Mouse (Mus musculus): ENCODE results near the gene Gm42906. TPM values are rescaled to one million over a fixed set of nuclear protein-coding genes. Genes with fewer than 3 reads are reported as not detected.

Gm42906 gene
- polyA plus RNA-seq, 1 experiment = not detected

DNA sequence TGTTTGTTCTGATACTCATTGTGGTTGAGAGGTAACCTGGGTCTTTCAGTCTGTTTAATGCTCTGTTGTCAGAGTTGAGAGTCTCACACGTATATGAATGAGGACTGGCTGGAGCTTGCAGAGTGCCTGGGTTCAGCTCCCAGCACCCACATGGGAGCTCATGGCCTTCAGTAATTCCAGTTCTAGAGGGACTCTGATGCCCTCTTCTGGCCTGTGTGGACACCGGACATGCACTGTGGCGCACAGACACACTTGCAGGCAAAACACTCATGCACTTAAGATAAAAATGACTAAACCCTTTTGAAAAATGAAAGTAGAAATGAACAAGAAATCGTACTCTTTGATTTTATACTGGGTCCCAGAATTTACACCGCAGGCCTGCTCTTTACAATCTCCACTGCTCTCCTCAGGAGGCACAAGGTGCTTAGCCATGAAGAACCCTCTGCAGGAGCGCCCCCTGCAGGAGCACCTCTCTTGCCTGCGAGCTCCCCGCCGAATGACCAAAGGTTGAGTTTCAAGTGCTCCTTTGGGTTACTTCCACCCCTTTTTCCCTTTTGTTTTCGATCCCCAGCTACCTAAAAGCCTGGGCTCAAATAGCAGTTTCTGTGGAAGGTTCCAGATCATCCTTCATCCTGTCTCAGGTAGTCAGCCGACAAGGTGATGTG, 372.4 kb downstream of the Gm42906 start:
- Histone ChIP-seq H3K27ac (ENCODE audit: insufficient read depth, low read depth, low read length) (no peak overlapping the region), H3K4me3 (ENCODE audit: insufficient read depth, low read depth, low read length) (no peak overlapping the region), H3K4me1 (ENCODE audit: control insufficient read depth, insufficient read depth, low read length) (no peaks in the 10 kb centered on the region)
- WGBS = 92% methylated on average over 11 of the region's 11 CpGs
- TF ChIP-seq POLR2A (IDR thresholded peaks at IDR 0.05; ENCODE audit: insufficient read depth, low read depth, low read length) = no peak
- no peak for TF ChIP-seq CTCF (IDR thresholded peaks at IDR 0.05; ENCODE audit: insufficient read depth, low read depth, low read length)

DNA sequence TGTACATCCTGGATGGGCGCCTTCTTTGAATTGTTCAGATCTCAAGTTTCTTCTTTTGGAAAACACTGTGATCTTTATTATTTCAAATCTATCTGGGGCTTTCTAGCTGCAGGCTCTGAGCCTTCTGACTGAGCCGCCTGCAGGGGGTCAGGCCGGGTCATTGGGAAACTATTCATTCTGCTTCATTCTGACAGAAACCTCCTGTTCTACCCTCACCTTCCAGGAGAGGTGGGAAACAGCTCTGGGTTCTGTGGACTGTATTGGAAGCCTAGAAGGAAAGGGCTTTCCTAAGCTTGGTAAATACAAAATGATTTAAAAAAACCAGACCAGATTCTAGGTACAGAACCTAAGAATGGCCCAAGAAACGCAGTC, 373.2 kb downstream of the Gm42906 start:
- Histone ChIP-seq H3K4me1 (ENCODE audit: control insufficient read depth, insufficient read depth, low read length) (no peaks in the 10 kb centered on the region), H3K27ac (ENCODE audit: insufficient read depth, low read depth, low read length) (0 out of 2 replicates have a peak overlapping the region, but pooled peaks have one; percentile 21), H3K4me3 (ENCODE audit: insufficient read depth, low read depth, low read length) (no peak overlapping the region)
- TF ChIP-seq CTCF (IDR thresholded peaks at IDR 0.05; ENCODE audit: insufficient read depth, low read depth, low read length) (no peak), POLR2A (IDR thresholded peaks at IDR 0.05; ENCODE audit: insufficient read depth, low read depth, low read length) (no peak)
- 63% methylated on average over 4 of the region's 4 CpGs for WGBS

DNA sequence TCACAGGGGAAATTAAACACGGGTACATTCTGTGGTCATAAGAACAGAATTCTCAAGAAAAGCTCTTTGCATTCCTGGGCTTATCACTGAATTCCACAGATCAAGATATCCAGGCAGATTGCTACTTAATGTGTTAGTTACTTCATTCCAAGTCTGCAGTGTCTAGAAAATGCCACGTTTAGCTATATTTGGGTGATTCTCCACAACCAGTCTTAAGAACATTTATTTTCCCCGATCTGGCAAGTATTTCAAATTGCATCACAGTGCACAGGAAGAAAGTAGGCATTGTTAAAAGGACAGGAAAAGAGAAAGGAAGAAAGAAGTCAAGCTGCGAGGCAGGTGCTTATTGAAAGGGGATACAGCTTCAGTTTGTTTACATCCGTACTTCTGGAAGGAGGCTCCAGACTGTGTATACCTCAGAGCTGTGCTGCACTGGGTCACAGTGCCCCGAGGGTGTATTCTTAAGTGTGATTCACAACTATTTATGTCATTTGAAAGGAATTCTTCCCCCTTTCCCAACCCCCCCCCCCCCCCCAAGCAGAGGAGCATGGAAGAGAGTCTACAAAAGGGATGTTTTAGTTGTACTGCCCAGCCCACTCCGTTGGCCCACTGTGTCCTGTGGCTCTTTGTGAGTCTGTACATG, 373.7 kb downstream of the Gm42906 start:
- Histone ChIP-seq H3K4me1 (ENCODE audit: control insufficient read depth, insufficient read depth, low read length) (peaks cover 2% of the 10 kb centered on the region; the same call in 1 of the 2 replicates), H3K27ac (ENCODE audit: insufficient read depth, low read depth, low read length) (no peak overlapping the region), H3K4me3 (ENCODE audit: insufficient read depth, low read depth, low read length) (no peak overlapping the region)
- no peak for TF ChIP-seq CTCF (IDR thresholded peaks at IDR 0.05; ENCODE audit: insufficient read depth, low read depth, low read length)
- 20% methylated on average over 7 of the region's 7 CpGs for WGBS

DNA sequence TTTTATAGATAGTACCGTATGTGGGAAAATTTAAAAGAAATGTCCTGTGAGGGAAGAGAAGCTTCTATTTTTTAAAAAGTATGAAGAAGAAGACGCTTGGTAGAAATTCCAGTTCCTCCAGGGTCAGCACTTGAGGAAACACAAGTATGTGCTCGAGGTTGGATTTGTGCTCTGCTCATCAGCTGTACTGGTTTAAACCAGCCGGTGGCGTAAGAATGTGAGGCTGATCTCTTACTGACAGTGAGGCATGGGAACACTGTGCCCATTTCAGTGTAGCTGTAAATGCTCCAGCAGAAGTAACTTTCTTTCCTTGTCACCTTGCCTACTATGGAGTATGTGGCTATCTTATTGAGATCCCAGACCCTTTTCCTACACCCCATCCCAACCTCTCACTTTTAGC, 374.8 kb downstream of the Gm42906 start:
- Histone ChIP-seq H3K4me3 (ENCODE audit: insufficient read depth, low read depth, low read length) (no peak overlapping the region), H3K4me1 (ENCODE audit: control insufficient read depth, insufficient read depth, low read length) (peaks cover 3% of the 10 kb centered on the region; the same call in 1 of the 2 replicates), H3K27ac (ENCODE audit: insufficient read depth, low read depth, low read length) (no peak overlapping the region)
- TF ChIP-seq CTCF (IDR thresholded peaks at IDR 0.05; ENCODE audit: insufficient read depth, low read depth, low read length) = no peak
- no peak for TF ChIP-seq POLR2A (IDR thresholded peaks at IDR 0.05; ENCODE audit: insufficient read depth, low read depth, low read length)
- 93% methylated on average over 5 of the region's 5 CpGs for WGBS

DNA sequence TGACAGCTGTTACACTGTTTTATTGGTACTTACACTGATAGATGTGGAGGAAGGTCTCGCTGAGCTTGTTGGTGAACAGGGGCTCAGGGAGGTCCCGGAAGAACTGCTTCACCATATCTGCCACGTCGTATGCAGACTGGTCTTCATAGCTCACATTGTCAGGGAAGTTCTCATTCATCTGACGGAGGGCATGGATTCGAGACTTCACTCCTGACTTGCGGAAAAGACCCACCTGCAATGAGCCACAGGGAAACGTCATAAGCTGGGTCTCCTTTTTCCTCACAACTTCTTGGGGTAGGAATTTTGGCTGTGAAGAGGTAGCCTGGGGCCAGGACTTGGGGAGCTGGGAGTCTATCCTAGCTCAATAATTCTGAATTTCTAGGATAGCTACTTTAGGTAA, 375.6 kb downstream of the Gm42906 start:
- TF ChIP-seq POLR2A (IDR thresholded peaks at IDR 0.05; ENCODE audit: insufficient read depth, low read depth, low read length) (no peak), CTCF (IDR thresholded peaks at IDR 0.05; ENCODE audit: insufficient read depth, low read depth, low read length) (no peak)
- Histone ChIP-seq H3K27ac (ENCODE audit: insufficient read depth, low read depth, low read length) (no peak overlapping the region), H3K4me1 (ENCODE audit: control insufficient read depth, insufficient read depth, low read length) (peaks cover 3% of the 10 kb centered on the region; the same call in 1 of the 2 replicates), H3K4me3 (ENCODE audit: insufficient read depth, low read depth, low read length) (no peak overlapping the region)
- WGBS = 96% methylated on average over 8 of the region's 8 CpGs

DNA sequence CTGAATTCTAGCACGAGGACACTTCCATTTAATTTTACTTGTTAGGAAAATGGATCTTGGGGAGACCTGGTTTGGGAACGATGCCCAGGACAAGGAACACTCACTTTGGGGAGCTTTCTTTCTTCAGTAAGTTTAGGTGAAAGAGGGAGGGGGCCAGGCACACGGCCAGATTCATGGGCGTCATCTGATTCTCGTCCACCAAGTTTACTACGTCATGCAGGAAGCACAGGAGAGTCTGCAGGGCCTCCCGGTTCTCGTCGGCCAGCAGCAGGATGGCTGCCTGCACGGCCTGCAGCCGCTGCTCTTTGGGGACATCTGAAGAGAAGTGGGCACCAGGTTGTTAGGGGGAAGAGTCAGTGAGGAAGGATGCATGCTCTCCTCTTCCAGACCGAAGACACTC, 380.5 kb downstream of the Gm42906 start:
- 89% methylated on average over 12 of the region's 12 CpGs for WGBS
- H3K4me3 ChIP-seq (ENCODE audit: insufficient read depth, low read depth, low read length) = no peak overlapping the region
- no peak overlapping the region for H3K27ac ChIP-seq (ENCODE audit: insufficient read depth, low read depth, low read length)
- TF ChIP-seq POLR2A (IDR thresholded peaks at IDR 0.05; ENCODE audit: insufficient read depth, low read depth, low read length) (no peak), CTCF (IDR thresholded peaks at IDR 0.05; ENCODE audit: insufficient read depth, low read depth, low read length) (no peak)
- peaks cover 3% of the 10 kb centered on the region; the same call in 1 of the 2 replicates for H3K4me1 ChIP-seq (ENCODE audit: control insufficient read depth, insufficient read depth, low read length)

DNA sequence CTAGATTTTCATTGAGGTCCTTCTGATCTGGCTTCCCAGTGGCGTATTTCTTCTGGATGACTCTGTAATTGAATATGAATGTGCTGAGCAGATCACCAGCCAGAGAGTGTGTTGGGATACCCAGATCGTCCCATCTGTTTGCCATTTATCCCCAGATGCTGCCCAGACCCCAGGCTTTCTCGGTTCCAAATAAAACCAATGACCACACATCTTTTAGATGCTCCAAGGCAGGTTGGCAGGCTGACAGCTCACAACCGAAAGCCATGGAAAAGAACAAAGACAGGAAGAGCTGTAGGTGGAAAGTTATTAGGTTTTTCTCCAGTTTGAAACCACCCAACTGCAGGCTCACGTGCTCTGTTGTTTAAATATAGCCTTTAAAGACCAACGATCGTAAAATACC, 381.0 kb downstream of the Gm42906 start:
- Histone ChIP-seq H3K4me3 (ENCODE audit: insufficient read depth, low read depth, low read length) (no peak overlapping the region), H3K27ac (ENCODE audit: insufficient read depth, low read depth, low read length) (no peak overlapping the region), H3K4me1 (ENCODE audit: control insufficient read depth, insufficient read depth, low read length) (peaks cover 3% of the 10 kb centered on the region; the same call in 1 of the 2 replicates)
- 62% methylated on average over 7 of the region's 7 CpGs for WGBS
- TF ChIP-seq CTCF (IDR thresholded peaks at IDR 0.05; ENCODE audit: insufficient read depth, low read depth, low read length) (no peak), POLR2A (IDR thresholded peaks at IDR 0.05; ENCODE audit: insufficient read depth, low read depth, low read length) (no peak)

DNA sequence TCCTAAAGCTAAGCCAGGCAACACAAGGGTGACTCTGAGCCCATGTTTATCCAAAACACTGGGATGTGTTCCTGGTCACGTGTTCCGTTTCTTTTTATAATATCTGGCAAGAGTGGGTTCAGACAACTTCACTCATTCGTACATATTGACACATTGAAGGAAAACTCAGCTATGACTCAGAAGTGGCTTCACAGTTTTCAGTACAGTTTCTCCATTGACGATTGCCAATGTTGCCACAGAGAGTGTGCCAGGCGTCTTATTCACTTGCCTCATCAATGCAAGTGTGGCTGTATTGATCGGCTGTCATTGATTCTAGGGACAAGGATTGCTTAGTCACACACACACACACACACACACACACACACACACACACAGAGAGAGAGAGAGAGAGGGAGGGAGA, 381.8 kb downstream of the Gm42906 start:
- peaks cover 3% of the 10 kb centered on the region; the same call in 1 of the 2 replicates for H3K4me1 ChIP-seq (ENCODE audit: control insufficient read depth, insufficient read depth, low read length)
- no peak for TF ChIP-seq POLR2A (IDR thresholded peaks at IDR 0.05; ENCODE audit: insufficient read depth, low read depth, low read length)
- 87% methylated on average over 6 of the region's 6 CpGs for WGBS

DNA sequence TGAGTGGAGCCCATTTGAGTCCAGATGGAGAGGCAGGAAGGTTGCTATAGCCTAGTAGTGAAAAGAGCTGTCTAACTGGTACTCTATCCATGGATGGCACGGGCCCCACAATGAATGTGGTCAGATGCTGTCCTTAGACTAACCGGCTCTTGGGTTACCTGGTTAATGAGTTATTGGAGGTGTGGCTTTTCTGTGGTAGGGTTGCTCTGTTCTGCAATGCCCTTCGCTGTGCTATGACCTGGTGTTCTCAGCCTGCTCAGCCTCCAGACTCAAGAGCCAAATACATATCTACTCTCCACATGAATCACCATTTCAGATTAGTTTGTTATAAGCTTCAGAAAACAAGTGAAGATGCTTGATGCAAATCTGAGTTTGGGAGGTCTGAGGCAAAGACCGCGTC, 385.1 kb downstream of the Gm42906 start:
- no peak for TF ChIP-seq POLR2A (IDR thresholded peaks at IDR 0.05; ENCODE audit: insufficient read depth, low read depth, low read length)
- TF ChIP-seq CTCF (IDR thresholded peaks at IDR 0.05; ENCODE audit: insufficient read depth, low read depth, low read length) = no peak
- Histone ChIP-seq H3K27ac (ENCODE audit: insufficient read depth, low read depth, low read length) (no peak overlapping the region), H3K4me1 (ENCODE audit: control insufficient read depth, insufficient read depth, low read length) (no peaks in the 10 kb centered on the region), H3K4me3 (ENCODE audit: insufficient read depth, low read depth, low read length) (no peak overlapping the region)
- WGBS = 95% methylated on average over 5 of the region's 5 CpGs

More for the DNA sequence above, 381.8 kb downstream of the Gm42906 start:
- no peak overlapping the region for H3K27ac ChIP-seq (ENCODE audit: insufficient read depth, low read depth, low read length)
- no peak overlapping the region for H3K4me3 ChIP-seq (ENCODE audit: insufficient read depth, low read depth, low read length)

Measured in olfactory bulb, adult 2 months (tissue).